Mouse (Mus musculus) kidney, postnatal 36 days (tissue): ENCODE measurements at regions not wholly inside any gene's neighbourhood (a gene's known extent, or its start where the extent isn't known, plus 50 kb on each side); places are given as distances from the start of the nearest gene placed in this dataset.
"Not testable (repeated sequence)": the region's sequence is repeated elsewhere in the genome, so short reads cannot be mapped to it uniquely, and the experiment has no call there.

Source experiments
- DNase-seq, 2 experiments: peaks; one replicate each; pipeline ENCODE4 v3.0.0; 2021 to 2022; ENCODE audit warnings: mixed read lengths in 2 of 2

- no peak for DNase-seq
Observed at GRCm38 (mm10) chr11:92228855-92229254, 651.5 kb upstream of the Kif2b start.

GRCm38 (mm10) chr11:92208980-92209548 lies 631.7 kb upstream of the Kif2b start:
- no peak for DNase-seq

DNA sequence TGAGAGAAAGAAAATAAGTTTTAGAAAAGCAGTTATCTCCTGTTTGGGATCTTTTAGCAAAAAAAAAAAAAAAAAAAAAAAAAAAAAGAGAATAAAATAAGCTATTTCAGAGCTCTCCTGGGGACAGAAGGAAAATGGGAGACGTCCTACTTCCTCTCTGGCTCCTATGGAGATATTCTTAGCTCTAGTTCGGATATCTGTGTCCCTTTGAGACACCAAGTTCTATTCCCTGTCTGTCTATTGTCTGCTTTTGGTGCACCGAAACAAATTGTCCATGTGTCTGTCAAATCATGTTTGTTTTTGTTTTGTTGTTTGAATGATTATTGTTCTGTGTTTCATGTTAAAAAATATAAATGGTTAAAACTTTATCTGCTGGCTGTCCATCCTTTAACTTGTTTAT lies 601.0 kb upstream of the Kif2b start:
- not testable (repeated sequence) for DNase-seq

DNA sequence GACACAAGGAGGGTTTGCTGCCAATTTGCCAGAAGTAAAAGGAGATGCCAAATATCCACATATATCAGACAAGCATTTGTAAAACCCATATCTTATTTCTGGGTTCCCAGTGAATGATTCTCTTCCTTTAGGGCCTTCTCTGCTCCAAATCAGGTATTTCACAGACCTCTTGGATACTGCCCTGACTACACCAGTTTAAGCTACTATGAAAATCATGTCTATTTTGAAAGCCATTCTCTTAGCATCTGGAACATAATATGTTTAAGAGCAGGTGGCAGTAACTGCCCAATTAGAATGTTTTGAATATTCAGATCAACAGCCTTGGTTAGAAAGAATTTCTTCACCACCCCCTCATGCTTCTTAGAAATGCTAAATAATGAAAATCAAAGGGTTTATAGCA lies 575.8 kb upstream of the Kif2b start:
- no peak for DNase-seq

DNA sequence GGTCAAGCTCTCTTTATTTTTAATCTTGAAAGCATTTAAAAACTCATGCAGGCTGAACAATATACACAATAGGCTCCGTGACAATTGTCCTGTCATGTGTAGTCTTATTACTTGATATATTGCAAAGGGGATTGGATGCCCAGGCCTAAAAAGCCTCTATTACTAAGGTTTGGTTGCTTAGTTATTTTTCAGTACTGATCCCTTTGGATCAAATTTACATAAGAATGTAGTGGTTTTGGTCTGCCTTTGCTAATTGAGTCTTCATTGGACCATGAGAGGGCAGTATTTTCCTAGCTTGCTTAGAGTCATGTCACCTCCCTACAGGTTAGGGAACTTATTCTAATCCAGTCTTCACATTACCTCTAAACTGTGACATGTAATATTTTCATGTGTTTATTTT lies 558.3 kb upstream of the Kif2b start:
- DNase-seq: no peak

GRCm38 (mm10) chr11:92134891-92135590 lies 557.7 kb upstream of the Kif2b start:
- no peak for DNase-seq

- DNase-seq: no peak
Observed at GRCm38 (mm10) chr11:92084766-92085165, 507.4 kb upstream of the Kif2b start.

DNA sequence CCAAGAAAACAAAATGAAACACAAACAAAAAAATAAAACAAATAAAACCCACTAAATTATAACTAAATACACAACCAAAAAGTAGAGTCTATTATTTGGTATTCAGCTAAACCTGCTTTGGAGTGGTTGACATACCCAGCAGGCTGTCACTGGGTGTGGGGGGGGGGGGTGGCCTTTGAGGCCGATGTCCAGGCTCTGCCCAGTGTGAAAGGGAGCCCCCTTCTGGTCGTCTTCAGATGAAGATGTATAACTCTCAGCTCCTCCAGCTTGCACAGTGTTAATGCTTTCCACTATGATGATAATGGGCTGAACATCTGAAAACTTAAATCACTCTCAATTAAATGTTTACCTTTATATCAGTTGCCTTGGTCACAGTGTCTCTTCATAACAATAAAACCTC lies 464.3 kb upstream of the Kif2b start:
- DNase-seq: peak; percentile 8 to 46

DNA sequence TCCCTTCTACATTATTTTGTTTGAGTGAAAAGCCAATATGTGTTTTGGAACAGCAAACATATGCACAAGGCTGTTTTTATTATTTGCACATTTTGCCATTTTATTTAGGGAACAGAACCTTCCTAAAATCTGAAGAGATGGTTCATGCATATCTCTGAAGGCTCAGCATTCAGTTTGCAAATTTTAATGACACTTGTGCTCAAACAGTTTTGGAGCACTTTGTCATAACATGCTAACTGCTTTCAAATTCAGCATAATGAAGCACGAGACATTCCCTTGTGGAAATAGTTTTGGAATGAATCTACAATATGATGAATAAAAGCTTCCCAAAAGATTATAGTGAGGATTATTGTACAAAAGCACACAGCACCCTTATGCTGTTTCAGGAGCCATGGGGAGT lies 462.8 kb upstream of the Kif2b start:
- DNase-seq: no peak

GRCm38 (mm10) chr11:92018419-92018818 lies 441.1 kb upstream of the Kif2b start:
- no peak for DNase-seq

GRCm38 (mm10) chr11:92011284-92011683 lies 433.9 kb upstream of the Kif2b start:
- no peak for DNase-seq

DNA sequence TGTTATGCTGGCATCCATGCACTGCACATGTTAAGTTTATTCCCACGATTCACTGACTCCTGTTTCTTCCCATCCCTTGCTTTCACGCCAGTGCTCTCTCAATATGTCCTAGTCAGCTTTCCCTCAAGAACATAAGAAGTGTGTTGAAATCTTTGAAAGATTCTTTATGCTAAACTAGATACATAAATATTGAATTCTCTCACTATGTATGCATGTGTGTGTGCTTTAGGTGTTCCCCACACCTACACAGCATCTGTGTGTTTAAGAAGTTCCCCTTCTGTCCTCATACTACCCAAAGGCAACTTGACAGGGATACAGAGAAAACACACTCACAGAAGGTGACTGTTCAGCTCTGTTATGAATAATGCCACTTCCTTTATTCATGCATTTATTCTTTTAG lies 418.2 kb upstream of the Kif2b start:
- DNase-seq: no peak

DNA sequence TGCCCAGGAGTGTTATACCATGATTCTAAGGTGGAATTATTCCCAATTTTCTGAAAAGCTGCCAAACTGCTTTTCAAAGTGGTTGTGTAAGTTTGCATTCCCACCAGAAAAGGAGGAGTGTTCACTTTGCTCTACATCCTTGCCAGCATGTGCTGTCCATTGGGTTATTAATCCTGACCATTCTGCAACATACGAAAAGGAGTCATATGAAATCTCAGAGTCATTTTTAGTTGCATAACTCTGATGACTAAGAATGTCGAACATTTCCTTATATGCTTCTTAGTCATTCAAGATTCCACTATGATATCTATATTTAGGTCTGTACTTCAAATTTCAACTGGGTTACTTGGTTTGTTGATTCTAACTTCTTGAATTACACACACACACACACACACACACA lies 392.2 kb upstream of the Kif2b start:
- DNase-seq: no peak

GRCm38 (mm10) chr11:91944336-91944735 lies 367.0 kb upstream of the Kif2b start:
- DNase-seq: no peak
